Mouse (Mus musculus) lung, postnatal 14 days (tissue): ENCODE results near the gene Stab1.

ENCODE experiments used
- DNase-seq: peaks from one replicate; pipeline ENCODE4 v3.0.0; 2021

Stab1 gene

GRCm38 (mm10) chr14:31129326-31130235 is 38.9 kb downstream of the Stab1 start:
- DNase-seq, result no peak

DNA sequence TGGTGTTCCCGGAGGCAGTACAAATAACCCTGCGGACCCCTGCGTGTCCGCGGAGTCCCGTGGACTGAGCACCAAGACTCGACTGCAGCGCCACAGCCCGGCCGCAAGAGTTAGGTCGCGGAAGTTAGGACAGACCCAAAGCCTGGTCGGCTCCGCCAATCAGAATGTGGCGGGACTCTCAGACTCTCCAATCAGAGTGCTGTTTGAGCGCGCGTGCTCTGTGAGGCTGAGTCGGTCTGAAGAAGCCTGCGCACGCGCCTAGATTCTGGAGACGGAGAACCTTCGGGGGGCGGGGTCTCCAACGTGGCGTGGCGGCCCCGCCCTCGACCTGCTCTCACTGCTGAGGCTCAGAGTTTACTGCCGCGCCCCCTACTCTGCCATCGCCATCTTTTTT is 39.6 kb downstream of the Stab1 start, which contains the start of gene Smim4:
Gene Smim4, minus strand, starts transcription at position 131 of the 394 bp plus-strand sequence.
- peak; percentile 98 for DNase-seq

- DNase-seq, result peak; percentile 78
These were observed 40.2 kb downstream of the Stab1 start for GRCm38 (mm10) chr14:31128101-31128825.

DNA sequence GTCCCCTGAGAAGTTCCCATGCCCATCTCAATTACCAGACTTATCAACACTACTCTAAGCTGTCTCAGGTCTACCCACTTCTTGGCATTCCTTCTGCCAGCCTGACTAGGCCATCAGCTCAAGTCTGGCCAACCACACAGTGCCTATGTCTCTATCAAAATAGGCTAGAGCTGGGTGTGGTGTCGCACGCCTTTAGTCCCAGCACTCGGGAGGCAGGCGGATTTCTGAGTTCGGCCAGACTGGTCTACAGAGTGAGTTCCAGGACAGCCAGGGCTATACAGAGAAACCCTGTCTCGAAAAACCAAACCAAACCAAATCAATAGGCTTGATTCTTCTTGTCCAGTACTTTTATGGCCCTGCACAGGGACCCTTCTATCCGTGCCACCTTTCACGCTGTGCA is 41.6 kb downstream of the Stab1 start:
- no peak for DNase-seq

- no peak for DNase-seq
These were observed 43.0 kb downstream of the Stab1 start for GRCm38 (mm10) chr14:31125106-31126075.

- no peak for DNase-seq
These were observed 52.9 kb downstream of the Stab1 start for GRCm38 (mm10) chr14:31115522-31115921.

GRCm38 (mm10) chr14:31114011-31114410 is 54.4 kb downstream of the Stab1 start:
- no peak for DNase-seq

- DNase-seq, result no peak
These were observed 56.3 kb downstream of the Stab1 start for GRCm38 (mm10) chr14:31112187-31112586.

DNA sequence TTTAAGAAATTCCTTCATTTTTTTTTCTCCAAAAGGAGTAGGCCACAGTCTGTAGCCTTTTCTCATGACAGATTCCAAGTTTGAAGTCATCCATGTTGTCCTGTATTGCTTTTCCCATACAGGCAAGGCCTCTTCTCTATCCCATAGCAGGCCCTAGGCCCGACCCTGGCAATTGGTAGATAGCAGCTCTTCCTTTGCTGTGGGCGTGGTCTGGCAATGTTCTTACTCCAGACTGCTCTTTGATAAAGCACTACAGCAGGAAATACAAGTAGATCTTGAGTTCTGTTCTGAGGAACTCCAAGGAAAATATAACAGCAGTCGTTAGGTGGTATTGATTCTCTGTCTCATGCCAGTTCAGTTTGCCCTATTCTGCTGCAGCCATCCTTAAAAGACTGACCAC is 57.8 kb downstream of the Stab1 start:
- no peak for DNase-seq

DNA sequence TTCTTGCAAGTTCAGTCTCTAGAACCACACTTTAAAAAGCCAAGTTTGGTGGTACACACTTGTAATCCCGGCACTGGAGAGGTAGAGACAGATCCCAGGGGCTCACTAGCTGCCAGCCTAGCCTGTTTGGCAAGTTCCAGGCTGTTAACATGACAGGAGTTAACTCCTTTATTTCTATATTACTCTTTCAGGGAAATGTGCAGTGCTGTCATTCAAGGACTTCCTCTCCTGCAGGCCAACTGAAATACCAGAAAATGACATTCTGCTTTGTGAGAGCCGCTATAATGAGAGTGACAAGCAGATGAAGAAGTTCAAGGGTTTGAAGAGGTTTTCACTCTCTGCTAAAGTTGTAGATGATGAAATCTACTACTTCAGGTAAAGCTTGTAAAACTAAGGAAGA is 63.3 kb downstream of the Stab1 start:
- DNase-seq, result no peak

DNA sequence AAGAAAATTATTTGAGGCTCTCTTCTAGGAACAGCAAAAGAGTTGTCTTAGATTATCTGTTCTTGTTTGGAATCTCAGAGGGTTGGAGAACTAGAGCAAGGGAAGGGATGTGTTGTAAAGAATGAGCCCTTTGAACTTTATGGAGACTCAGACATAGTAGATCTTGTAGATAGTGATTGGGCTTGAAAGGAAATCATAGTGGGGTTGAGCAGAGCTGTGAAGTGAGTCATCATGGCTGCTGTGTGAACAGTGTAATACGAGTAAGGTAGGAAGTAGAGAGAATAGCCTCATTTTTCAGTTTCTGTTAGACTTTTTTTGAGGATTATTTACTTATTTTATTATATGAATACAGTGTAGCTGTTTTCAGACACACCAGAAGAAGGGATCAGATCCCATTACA is 78.5 kb downstream of the Stab1 start:
- DNase-seq, result no peak
